Mouse (Mus musculus) heart, adult 2 months (tissue): Measurements from ENCODE around the gene Dph7. TPM values are rescaled to one million over a fixed set of nuclear protein-coding genes. Genes with fewer than 3 reads are reported as not detected.

ENCODE experiments used
- DNase-seq, 2 experiments: peaks; one replicate each; pipeline ENCODE4 v3.0.0; 2021
- H3K27ac ChIP-seq: fragments of 200-600 bp; 2 replicates; pipeline ENCODE4 v1.8.1; 2022
- H3K27me3 ChIP-seq: fragments of 200-500 bp; 2 replicates; pipeline ENCODE4 v1.6.1; 2012; ENCODE audit warnings: mild to moderate bottlenecking, low read length, inconsistent platforms, mixed read lengths; ENCODE audit not compliant: control insufficient read depth, insufficient read depth
- H3K36me3 ChIP-seq: fragments of 200-500 bp; 2 replicates; pipeline ENCODE4 v1.6.1; 2012; ENCODE audit warnings: low read length, inconsistent platforms; ENCODE audit not compliant: control insufficient read depth, insufficient read depth
- H3K4me1 ChIP-seq: fragments of 200-500 bp; 2 replicates; pipeline ENCODE4 v1.6.1; 2011; ENCODE audit warnings: low read length; ENCODE audit not compliant: control insufficient read depth, insufficient read depth
- H3K4me3 ChIP-seq: fragments of 200-600 bp; 2 replicates; pipeline ENCODE4 v1.8.1; 2022
- H3K79me2 ChIP-seq: fragments of 200-500 bp; replicated peaks from 2 replicates; pipeline ENCODE4 v1.6.1; 2012; ENCODE audit warnings: mild to moderate bottlenecking, inconsistent platforms, low read length, moderate library complexity, mixed read lengths; ENCODE audit not compliant: control insufficient read depth, insufficient read depth
- H3K9ac ChIP-seq: fragments of 200-500 bp; 2 replicates; pipeline ENCODE4 v1.6.1; 2012; ENCODE audit warnings: low read depth, mild to moderate bottlenecking, control low read depth, inconsistent platforms, low read length, mixed read lengths
- CTCF ChIP-seq: fragments of 200-600 bp; IDR thresholded peaks from 2 replicates; pipeline ENCODE4 v1.8.1; 2022; ENCODE audit warnings: antibody characterized with exemption, mild to moderate bottlenecking, moderate library complexity
- EP300 ChIP-seq: fragments of 200-500 bp; IDR thresholded peaks from 2 replicates; pipeline ENCODE4 v1.6.1; 2011; ENCODE audit warnings: low read depth, low read length, control low read depth; ENCODE audit not compliant: insufficient read depth
- POLR2A ChIP-seq: fragments of 200-500 bp; IDR thresholded peaks from 2 replicates; pipeline ENCODE4 v1.6.1; 2011; ENCODE audit warnings: mild to moderate bottlenecking, low read depth, low read length, control low read depth; ENCODE audit not compliant: insufficient read depth
- WGBS: fragments of 180-500 bp; shearing (Covaris S2); methylation state at CpG from one replicate; pipeline ENCODE4 v1.1.7; 2018; 5-methylcytosine and 5-hydroxymethylcytosine counted together
- intact Hi-C: fragments of 180-260 bp; cut with DNase I; formaldehyde crosslinking; loops from one replicate; pipeline ENCODE4 v1.15.1; 2025
- polyA plus RNA-seq: library from polyadenylated mRNA; depleted of rRNA; stranded (reverse); fragments of >200 nt; gene quantifications from 2 replicates; pipeline ENCODE4 v1.2.3, GENCODE M21; 2012
- total RNA-seq, 2 experiments: library from RNA; stranded (reverse); gene quantifications; 2 replicates each; pipeline ENCODE4 v1.2.3; 2021

The Dph7 gene
- total and polyA plus RNA-seq, 3 experiments: 4.0 to 6.9 (median 4.4) TPM

- peak within 1 kb of the TSS; percentile 91 for H3K27ac ChIP-seq
- H3K27me3 ChIP-seq: no peaks in the 10 kb centered on the region
- H3K36me3 ChIP-seq: no peaks in the 10 kb centered on the region; the same call in 1 of the 2 replicates
- DNase-seq: peak; percentile 95 to 98
- peaks cover 4% of the 10 kb centered on the region for H3K4me1 ChIP-seq
- WGBS: under 1% methylated on average over 64 of the region's 64 CpGs
- no peaks in the 10 kb centered on the region for H3K79me2 ChIP-seq
- H3K9ac ChIP-seq: peak within 1 kb of the TSS; percentile 89
- H3K4me3 ChIP-seq: peak within 1 kb of the TSS; percentile 76
- TF ChIP-seq EP300: no peak
- TF ChIP-seq CTCF: 0 out of 2 replicates have a peak, but pooled peaks have one; percentile 2
- TF ChIP-seq POLR2A: peak; percentile 93
- intact Hi-C loops: loop anchor here (5.0 kb wide), 1 partner anchor 38 kb away; the partner anchor contains the start of gene Arrdc1
Measured at GRCm38 (mm10) chr2:24974906-24975703, 12.9 kb downstream of the Dph7 start, which contains the start of gene Mrpl41. TSS of gene Mrpl41 (minus strand) at chr2:24975098.

GRCm38 (mm10) chr2:24975704-24976297, 13.6 kb downstream of the Dph7 start, which contains the start of gene Pnpla7:
TSS of gene Pnpla7 (plus strand) at chr2:24976033.
- TF ChIP-seq EP300: 0 out of 2 replicates have a peak, but pooled peaks have one; percentile 24
- no peak for TF ChIP-seq CTCF
- TF ChIP-seq POLR2A: no peak; the same call in none of the 2 replicates
- Histone ChIP-seq H3K4me1 (peaks cover 4% of the 10 kb centered on the region), H3K36me3 (no peaks in the 10 kb centered on the region; the same call in 1 of the 2 replicates), H3K79me2 (no peaks in the 10 kb centered on the region), H3K27me3 (no peaks in the 10 kb centered on the region), H3K9ac (peak within 1 kb of the TSS; percentile 75), H3K4me3 (peak within 1 kb of the TSS; percentile 76), H3K27ac (peak within 1 kb of the TSS; percentile 91)
- WGBS: under 1% methylated on average over 16 of the region's 16 CpGs
- peak; percentile 78 to 88 for DNase-seq
- intact Hi-C loops: no loop called here

GRCm38 (mm10) chr2:24976960-24977359, 14.8 kb downstream of the Dph7 start:
- Histone ChIP-seq H3K27ac (no peak overlapping the region), H3K79me2 (no peaks in the 10 kb centered on the region), H3K36me3 (no peaks in the 10 kb centered on the region; the same call in 1 of the 2 replicates), H3K4me3 (no peak overlapping the region), H3K27me3 (no peaks in the 10 kb centered on the region), H3K9ac (no peak overlapping the region), H3K4me1 (peaks cover 4% of the 10 kb centered on the region)
- WGBS: 92% methylated on average over 5 of the region's 5 CpGs
- DNase-seq: no peak
- intact Hi-C loops: no loop called here
- TF ChIP-seq POLR2A: no peak
- no peak for TF ChIP-seq EP300

- no peak overlapping the region for H3K4me3 ChIP-seq
- no peaks in the 10 kb centered on the region for H3K27me3 ChIP-seq
- no peaks in the 10 kb centered on the region for H3K4me1 ChIP-seq
- intact Hi-C loops: no loop called here
- no peak overlapping the region for H3K27ac ChIP-seq
- WGBS: 50% methylated on average over 2 of the region's 2 CpGs
- TF ChIP-seq POLR2A: no peak
- TF ChIP-seq EP300: no peak
- TF ChIP-seq CTCF: no peak
- no peak for DNase-seq
- H3K36me3 ChIP-seq: no peaks in the 10 kb centered on the region
- H3K79me2 ChIP-seq: no peaks in the 10 kb centered on the region
- no peak overlapping the region for H3K9ac ChIP-seq
Measured at GRCm38 (mm10) chr2:24987762-24988161, 25.6 kb downstream of the Dph7 start.

- no peak overlapping the region for H3K27ac ChIP-seq
- no peaks in the 10 kb centered on the region for H3K79me2 ChIP-seq
- no peaks in the 10 kb centered on the region for H3K36me3 ChIP-seq
- no peaks in the 10 kb centered on the region for H3K27me3 ChIP-seq
- 83% methylated on average over 6 of the region's 6 CpGs for WGBS
- H3K9ac ChIP-seq: no peak overlapping the region
- H3K4me3 ChIP-seq: no peak overlapping the region
- intact Hi-C loops: no loop called here
- no peak for DNase-seq
- no peak for TF ChIP-seq POLR2A
- no peak for TF ChIP-seq EP300
- TF ChIP-seq CTCF: no peak
- no peaks in the 10 kb centered on the region for H3K4me1 ChIP-seq
Measured at GRCm38 (mm10) chr2:24995332-24995731, 33.1 kb downstream of the Dph7 start.

GRCm38 (mm10) chr2:24996471-24996870, 34.3 kb downstream of the Dph7 start:
- no peak overlapping the region for H3K9ac ChIP-seq
- H3K79me2 ChIP-seq: no peaks in the 10 kb centered on the region
- no peak overlapping the region for H3K4me3 ChIP-seq
- DNase-seq: no peak
- intact Hi-C loops: no loop called here
- no peak overlapping the region for H3K27ac ChIP-seq
- TF ChIP-seq POLR2A (no peak), EP300 (no peak), CTCF (no peak)
- WGBS: 95% methylated on average over 2 of the region's 2 CpGs
- H3K36me3 ChIP-seq: no peaks in the 10 kb centered on the region
- H3K4me1 ChIP-seq: no peaks in the 10 kb centered on the region
- no peaks in the 10 kb centered on the region for H3K27me3 ChIP-seq
